Mouse (Mus musculus): ENCODE measurements around the gene Arsb. TPM values are rescaled to one million over a fixed set of nuclear protein-coding genes. Genes with fewer than 3 reads are reported as not detected.

Arsb gene
- polyA plus RNA-seq (2012; rRNA removed): 17.9 and 19.1 TPM in 2 replicates

- Histone ChIP-seq H3K4me3 (ENCODE audit: control insufficient read depth, insufficient read depth, low read length) (peak within 1 kb of the TSS; percentile 83), H3K36me3 (ENCODE audit: control insufficient read depth, insufficient read depth, low read length) (no peaks in the 10 kb centered on the region), H3K27me3 (ENCODE audit: control insufficient read depth, insufficient read depth, low read length) (no peaks in the 10 kb centered on the region), H3K4me1 (replicated peaks; ENCODE audit: control insufficient read depth, insufficient read depth, low read length) (no peaks in the 10 kb centered on the region), H3K27ac (ENCODE audit: control insufficient read depth, insufficient read depth, low read length) (no peak within 1 kb of the TSS)
- peak; percentile 72 for DNase-seq
- TF ChIP-seq POLR2A (IDR thresholded peaks at IDR 0.05; ENCODE audit: control insufficient read depth, extremely low read depth, insufficient read depth, low read length, poor library complexity): peak; percentile 9; the same call in 1 of the 2 replicates
- TF ChIP-seq CTCF (IDR thresholded peaks at IDR 0.05; ENCODE audit: borderline replicate concordance, control insufficient read depth, extremely low read depth, insufficient read depth, low read length, poor library complexity): peak; percentile 38; the same call in 1 of the 2 replicates
- under 1% methylated on average over 66 of the region's 66 CpGs for WGBS
These were observed at the start of gene Arsb for GRCm38 (mm10) chr13:93771588-93772278. TSS of gene Arsb (plus strand) at chr13:93771630.

- DNase-seq: no peak
- no peak overlapping the region for H3K27ac ChIP-seq (ENCODE audit: control insufficient read depth, insufficient read depth, low read length)
- no peak overlapping the region for H3K4me3 ChIP-seq (ENCODE audit: control insufficient read depth, insufficient read depth, low read length)
- TF ChIP-seq CTCF (IDR thresholded peaks at IDR 0.05; ENCODE audit: borderline replicate concordance, control insufficient read depth, extremely low read depth, insufficient read depth, low read length, poor library complexity) (no peak), POLR2A (IDR thresholded peaks at IDR 0.05; ENCODE audit: control insufficient read depth, extremely low read depth, insufficient read depth, low read length, poor library complexity) (no peak)
- H3K36me3 ChIP-seq (ENCODE audit: control insufficient read depth, insufficient read depth, low read length): no peaks in the 10 kb centered on the region
- peaks cover 4% of the 10 kb centered on the region for H3K4me1 ChIP-seq (replicated peaks; ENCODE audit: control insufficient read depth, insufficient read depth, low read length)
- WGBS: 90% methylated on average over 4 of the region's 4 CpGs
- H3K27me3 ChIP-seq (ENCODE audit: control insufficient read depth, insufficient read depth, low read length): no peaks in the 10 kb centered on the region
These were observed 49.5 kb upstream of the Arsb start for GRCm38 (mm10) chr13:93721916-93722315.

GRCm38 (mm10) chr13:93723455-93723854 lies 48.0 kb upstream of the Arsb start:
- 94% methylated on average over 3 of the region's 3 CpGs for WGBS
- Histone ChIP-seq H3K27me3 (ENCODE audit: control insufficient read depth, insufficient read depth, low read length) (no peaks in the 10 kb centered on the region), H3K27ac (ENCODE audit: control insufficient read depth, insufficient read depth, low read length) (no peak overlapping the region), H3K4me1 (replicated peaks; ENCODE audit: control insufficient read depth, insufficient read depth, low read length) (peaks cover 4% of the 10 kb centered on the region), H3K4me3 (ENCODE audit: control insufficient read depth, insufficient read depth, low read length) (no peak overlapping the region), H3K36me3 (ENCODE audit: control insufficient read depth, insufficient read depth, low read length) (no peaks in the 10 kb centered on the region)
- TF ChIP-seq POLR2A (IDR thresholded peaks at IDR 0.05; ENCODE audit: control insufficient read depth, extremely low read depth, insufficient read depth, low read length, poor library complexity) (no peak), CTCF (IDR thresholded peaks at IDR 0.05; ENCODE audit: borderline replicate concordance, control insufficient read depth, extremely low read depth, insufficient read depth, low read length, poor library complexity) (no peak)
- no peak for DNase-seq

- no peaks in the 10 kb centered on the region for H3K27me3 ChIP-seq (ENCODE audit: control insufficient read depth, insufficient read depth, low read length)
- no peaks in the 10 kb centered on the region for H3K36me3 ChIP-seq (ENCODE audit: control insufficient read depth, insufficient read depth, low read length)
- H3K4me3 ChIP-seq (ENCODE audit: control insufficient read depth, insufficient read depth, low read length): no peak overlapping the region
- DNase-seq: peak; percentile 21
- no peak for TF ChIP-seq POLR2A (IDR thresholded peaks at IDR 0.05; ENCODE audit: control insufficient read depth, extremely low read depth, insufficient read depth, low read length, poor library complexity)
- no peak for TF ChIP-seq CTCF (IDR thresholded peaks at IDR 0.05; ENCODE audit: borderline replicate concordance, control insufficient read depth, extremely low read depth, insufficient read depth, low read length, poor library complexity)
- H3K4me1 ChIP-seq (replicated peaks; ENCODE audit: control insufficient read depth, insufficient read depth, low read length): peaks cover 4% of the 10 kb centered on the region
- H3K27ac ChIP-seq (ENCODE audit: control insufficient read depth, insufficient read depth, low read length): no peak overlapping the region
- 14% methylated on average over 2 of the region's 2 CpGs for WGBS
These were observed 47.2 kb upstream of the Arsb start for GRCm38 (mm10) chr13:93724206-93724605.

- no peak for TF ChIP-seq POLR2A (IDR thresholded peaks at IDR 0.05; ENCODE audit: control insufficient read depth, extremely low read depth, insufficient read depth, low read length, poor library complexity)
- Histone ChIP-seq H3K27me3 (ENCODE audit: control insufficient read depth, insufficient read depth, low read length) (no peaks in the 10 kb centered on the region), H3K27ac (ENCODE audit: control insufficient read depth, insufficient read depth, low read length) (no peak overlapping the region), H3K4me3 (ENCODE audit: control insufficient read depth, insufficient read depth, low read length) (no peak overlapping the region), H3K36me3 (ENCODE audit: control insufficient read depth, insufficient read depth, low read length) (no peaks in the 10 kb centered on the region), H3K4me1 (replicated peaks; ENCODE audit: control insufficient read depth, insufficient read depth, low read length) (no peaks in the 10 kb centered on the region)
- 93% methylated on average over 5 of the region's 5 CpGs for WGBS
- DNase-seq: no peak
These were observed 36.2 kb upstream of the Arsb start for GRCm38 (mm10) chr13:93735131-93735636.

GRCm38 (mm10) chr13:93744118-93744517 lies 27.3 kb upstream of the Arsb start:
- TF ChIP-seq CTCF (IDR thresholded peaks at IDR 0.05; ENCODE audit: borderline replicate concordance, control insufficient read depth, extremely low read depth, insufficient read depth, low read length, poor library complexity) (no peak), POLR2A (IDR thresholded peaks at IDR 0.05; ENCODE audit: control insufficient read depth, extremely low read depth, insufficient read depth, low read length, poor library complexity) (no peak)
- WGBS: 89% methylated on average over 8 of the region's 8 CpGs
- Histone ChIP-seq H3K36me3 (ENCODE audit: control insufficient read depth, insufficient read depth, low read length) (no peaks in the 10 kb centered on the region), H3K27ac (ENCODE audit: control insufficient read depth, insufficient read depth, low read length) (no peak overlapping the region), H3K4me1 (replicated peaks; ENCODE audit: control insufficient read depth, insufficient read depth, low read length) (no peaks in the 10 kb centered on the region), H3K27me3 (ENCODE audit: control insufficient read depth, insufficient read depth, low read length) (0 out of 2 replicates have a peak, but pooled peaks cover 2% of the 10 kb centered on the region), H3K4me3 (ENCODE audit: control insufficient read depth, insufficient read depth, low read length) (no peak overlapping the region)
- DNase-seq: no peak

Measured in thymus, adult 2 months (tissue).